Mouse (Mus musculus) neural tube, embryonic 14.5 days (tissue): Measurements from ENCODE around the gene Emp1. TPM values are rescaled to one million over a fixed set of nuclear protein-coding genes. Genes with fewer than 3 reads are reported as not detected.
A peak's percentile ranks its signal among the peaks of the same experiment; 100 is the strongest.

Experiments
- ATAC-seq: fragments of 200-750 bp; cut with Nextera tagmentation; 2 replicates; pipeline ENCODE4 v1.8.0; 2017; ENCODE audit warnings: low read depth, mild to moderate bottlenecking, moderate TSS enrichment, moderate library complexity
- H3K27ac ChIP-seq: fragments of 300-500 bp; sonication (generic); 2 replicates; pipeline ENCODE4 v1.5.1; 2014; ENCODE audit warnings: low read depth, mild to moderate bottlenecking, control low read depth, low read length, moderate library complexity, mixed read lengths
- H3K27me3 ChIP-seq: fragments of 300-500 bp; sonication (generic); 2 replicates; pipeline ENCODE4 v1.6.1; 2014; ENCODE audit warnings: low read length; ENCODE audit not compliant: control insufficient read depth, insufficient read depth
- H3K36me3 ChIP-seq: fragments of 300-500 bp; sonication (generic); 2 replicates; pipeline ENCODE4 v1.6.1; 2014; ENCODE audit warnings: low read length, mixed read lengths; ENCODE audit not compliant: control insufficient read depth, insufficient read depth
- H3K4me1 ChIP-seq: fragments of 300-500 bp; sonication (generic); 2 replicates; pipeline ENCODE4 v1.6.1; 2014; ENCODE audit warnings: low read length; ENCODE audit not compliant: control insufficient read depth, insufficient read depth
- H3K4me2 ChIP-seq: fragments of 300-500 bp; sonication (generic); 2 replicates; pipeline ENCODE4 v1.6.1; 2014; ENCODE audit warnings: mild to moderate bottlenecking, low read depth, low read length, control low read depth
- H3K4me3 ChIP-seq: fragments of 300-500 bp; sonication (generic); 2 replicates; pipeline ENCODE4 v1.5.1; 2014; ENCODE audit warnings: low read depth, low read length, control low read depth, mixed read lengths
- H3K9ac ChIP-seq: fragments of 300-500 bp; sonication (generic); replicated peaks from 2 replicates; pipeline ENCODE4 v1.6.1; 2014; ENCODE audit warnings: low read depth, mild to moderate bottlenecking, control low read depth, low read length, mixed read lengths
- H3K9me3 ChIP-seq: fragments of 300-500 bp; sonication (generic); 2 replicates; pipeline ENCODE4 v1.6.1; 2016; ENCODE audit warnings: low read length; ENCODE audit not compliant: control insufficient read depth
- WGBS: fragments of 180-500 bp; shearing (Covaris S2); extraction: QIAGEN DNeasy Blood & Tissue Kit; methylation state at CpG from one replicate; pipeline ENCODE4 v1.1.7; 2014; 5-methylcytosine and 5-hydroxymethylcytosine counted together
- polyA plus RNA-seq: library from polyadenylated mRNA; unstranded; fragments of >200 nt; fragmentation: Nextera tagmentation; extraction: Ambion mirVana; gene quantifications from 2 replicates; pipeline ENCODE4 v1.2.1, GENCODE M21; 2014

Emp1 gene
- polyA plus RNA-seq, 1 experiment from 2014 or later: 2.0 TPM

GRCm38 (mm10) chr6:135360331-135360730 lies 2.0 kb upstream of the Emp1 start:
- ATAC-seq: no peak
- no peaks in the 10 kb centered on the region for H3K36me3 ChIP-seq
- H3K4me1 ChIP-seq: no peaks in the 10 kb centered on the region
- H3K27ac ChIP-seq: no peak overlapping the region
- H3K4me2 ChIP-seq: no peak overlapping the region
- no peak overlapping the region for H3K4me3 ChIP-seq
- 43% methylated on average over 4 of the region's 4 CpGs for WGBS
- H3K27me3 ChIP-seq: no peaks in the 10 kb centered on the region
- H3K9me3 ChIP-seq: no peaks in the 10 kb centered on the region
- H3K9ac ChIP-seq: no peak overlapping the region

- no peaks in the 10 kb centered on the region for H3K36me3 ChIP-seq
- no peak overlapping the region for H3K9ac ChIP-seq
- no peaks in the 10 kb centered on the region for H3K9me3 ChIP-seq
- H3K4me3 ChIP-seq: no peak overlapping the region
- WGBS: 77% methylated on average over 3 of the region's 3 CpGs
- no peak overlapping the region for H3K4me2 ChIP-seq
- H3K27ac ChIP-seq: no peak overlapping the region
- H3K27me3 ChIP-seq: no peaks in the 10 kb centered on the region
- no peak for ATAC-seq
- no peaks in the 10 kb centered on the region for H3K4me1 ChIP-seq
Measured at GRCm38 (mm10) chr6:135362098-135362458, 267 bp upstream of the Emp1 start.

GRCm38 (mm10) chr6:135363344-135364040 lies 1.1 kb downstream of the Emp1 start:
- no peak overlapping the region for H3K9ac ChIP-seq
- ATAC-seq: no peak
- peak overlapping the region; percentile 25; the same call in 1 of the 2 replicates for H3K27ac ChIP-seq
- 0 out of 2 replicates have a peak, but pooled peaks cover 4% of the 10 kb centered on the region for H3K4me1 ChIP-seq
- H3K27me3 ChIP-seq: no peaks in the 10 kb centered on the region
- H3K4me2 ChIP-seq: no peak overlapping the region
- 62% methylated on average over 10 of the region's 10 CpGs for WGBS
- H3K4me3 ChIP-seq: peak overlapping the region; percentile 10; the same call in 1 of the 2 replicates
- H3K9me3 ChIP-seq: no peaks in the 10 kb centered on the region
- H3K36me3 ChIP-seq: no peaks in the 10 kb centered on the region

- no peak for ATAC-seq
- no peak overlapping the region for H3K9ac ChIP-seq
- peak overlapping the region; percentile 10; the same call in 1 of the 2 replicates for H3K4me3 ChIP-seq
- H3K27me3 ChIP-seq: no peaks in the 10 kb centered on the region
- H3K4me2 ChIP-seq: peak overlapping the region; percentile 0; the same call in 1 of the 2 replicates
- H3K4me1 ChIP-seq: 0 out of 2 replicates have a peak, but pooled peaks cover 4% of the 10 kb centered on the region
- H3K27ac ChIP-seq: peak overlapping the region; percentile 34; the same call in 1 of the 2 replicates
- no peaks in the 10 kb centered on the region for H3K36me3 ChIP-seq
- no peaks in the 10 kb centered on the region for H3K9me3 ChIP-seq
- WGBS: 48% methylated on average over 9 of the region's 9 CpGs
Measured at GRCm38 (mm10) chr6:135364041-135364745, 1.8 kb downstream of the Emp1 start.

- no peak overlapping the region for H3K4me3 ChIP-seq
Measured at GRCm38 (mm10) chr6:135364891-135365301, 2.6 kb downstream of the Emp1 start.

GRCm38 (mm10) chr6:135365614-135366013 lies 3.3 kb downstream of the Emp1 start:
- Histone ChIP-seq H3K27ac (no peak overlapping the region), H3K9me3 (no peaks in the 10 kb centered on the region), H3K4me1 (0 out of 2 replicates have a peak, but pooled peaks cover 4% of the 10 kb centered on the region), H3K4me2 (no peak overlapping the region), H3K36me3 (no peaks in the 10 kb centered on the region), H3K27me3 (no peaks in the 10 kb centered on the region), H3K9ac (no peak overlapping the region), H3K4me3 (no peak overlapping the region)
- ATAC-seq: no peak
- 71% methylated on average over 4 of the region's 4 CpGs for WGBS

More at GRCm38 (mm10) chr6:135364891-135365301, 2.6 kb downstream of the Emp1 start:
- Histone ChIP-seq H3K4me1 (0 out of 2 replicates have a peak, but pooled peaks cover 4% of the 10 kb centered on the region), H3K9ac (no peak overlapping the region), H3K9me3 (no peaks in the 10 kb centered on the region), H3K27ac (no peak overlapping the region), H3K27me3 (no peaks in the 10 kb centered on the region), H3K4me2 (0 out of 2 replicates have a peak overlapping the region, but pooled peaks have one; percentile 0), H3K36me3 (no peaks in the 10 kb centered on the region)
- no peak for ATAC-seq
- 79% methylated on average over 6 of the region's 6 CpGs for WGBS

- no peak overlapping the region for H3K4me2 ChIP-seq
- no peaks in the 10 kb centered on the region for H3K36me3 ChIP-seq
- no peaks in the 10 kb centered on the region for H3K9me3 ChIP-seq
- H3K4me1 ChIP-seq: 0 out of 2 replicates have a peak, but pooled peaks cover 4% of the 10 kb centered on the region
- WGBS: 51% methylated on average over 6 of the region's 6 CpGs
- H3K9ac ChIP-seq: no peak overlapping the region
- ATAC-seq: no peak
- H3K27ac ChIP-seq: 0 out of 2 replicates have a peak overlapping the region, but pooled peaks have one; percentile 30
- no peak overlapping the region for H3K4me3 ChIP-seq
- no peaks in the 10 kb centered on the region for H3K27me3 ChIP-seq
Measured at GRCm38 (mm10) chr6:135368230-135368629, 5.9 kb downstream of the Emp1 start.

GRCm38 (mm10) chr6:135369551-135369968 lies 7.2 kb downstream of the Emp1 start:
- H3K4me3 ChIP-seq: no peak overlapping the region
- H3K27me3 ChIP-seq: no peaks in the 10 kb centered on the region
- H3K36me3 ChIP-seq: no peaks in the 10 kb centered on the region
- H3K9ac ChIP-seq: no peak overlapping the region
- 55% methylated on average over 5 of the region's 5 CpGs for WGBS
- 0 out of 2 replicates have a peak, but pooled peaks have one; percentile 72 for ATAC-seq
- no peaks in the 10 kb centered on the region for H3K9me3 ChIP-seq
- 0 out of 2 replicates have a peak, but pooled peaks cover 4% of the 10 kb centered on the region for H3K4me1 ChIP-seq
- H3K4me2 ChIP-seq: no peak overlapping the region
- no peak overlapping the region for H3K27ac ChIP-seq

- 89% methylated on average over 6 of the region's 6 CpGs for WGBS
- no peak for ATAC-seq
Measured at GRCm38 (mm10) chr6:135370954-135371353, 8.6 kb downstream of the Emp1 start.

More at GRCm38 (mm10) chr6:135370954-135371353, 8.6 kb downstream of the Emp1 start:
- no peak overlapping the region for H3K9ac ChIP-seq
- no peaks in the 10 kb centered on the region for H3K36me3 ChIP-seq
- no peak overlapping the region for H3K4me2 ChIP-seq
- no peak overlapping the region for H3K4me3 ChIP-seq
- no peaks in the 10 kb centered on the region for H3K27me3 ChIP-seq
- H3K27ac ChIP-seq: no peak overlapping the region
- no peaks in the 10 kb centered on the region for H3K9me3 ChIP-seq
- peaks cover 6% of the 10 kb centered on the region; the same call in 1 of the 2 replicates for H3K4me1 ChIP-seq
